Mouse (Mus musculus): ENCODE data around the gene Arl6ip1. TPM values are rescaled to one million over a fixed set of nuclear protein-coding genes. Genes with fewer than 3 reads are reported as not detected.

Arl6ip1 gene
- total and polyA plus RNA-seq, 3 experiments = 23.3 to 297 (median 169) TPM

- H3K9me3 ChIP-seq (replicated peaks) = no peaks in the 10 kb centered on the region
- H3K4me1 ChIP-seq (ENCODE audit: insufficient read depth, low read depth, low read length) = peaks cover 45% of the 10 kb centered on the region
- TF ChIP-seq GATA2 (IDR thresholded peaks at IDR 0.05; ENCODE audit: borderline replicate concordance, low read depth, low read length) (no peak), POLR2AphosphoS5 (IDR thresholded peaks at IDR 0.05; ENCODE audit: insufficient replicate concordance, low read depth, low read length) (no peak), GATA1 (IDR thresholded peaks at IDR 0.05; ENCODE audit: borderline replicate concordance, low read length) (no peak), TAL1 (conservative IDR thresholded peaks at IDR 0.05; ENCODE audit: low read depth, low read length) (no peak), CTCF (IDR thresholded peaks at IDR 0.05; ENCODE audit: low read depth, low read length) (no peak)
- peaks cover 53% of the 10 kb centered on the region for H3K36me3 ChIP-seq (replicated peaks)
- ATAC-seq (ENCODE audit: extremely low read depth, insufficient number of reproducible peaks, low FRiP score, poor library complexity, severe bottlenecking) (no peak), DNase-seq (ENCODE audit: low spot score) (no peak)
- no peaks in the 10 kb centered on the region for H3K27me3 ChIP-seq (ENCODE audit: insufficient read depth, low read length)
- no peak overlapping the region for H3K4me3 ChIP-seq (ENCODE audit: low read depth, low read length)
Observed at GRCm38 (mm10) chr7:118125736-118126135, 3.7 kb downstream of the Arl6ip1 start.

- no peak overlapping the region for H3K4me3 ChIP-seq (ENCODE audit: low read depth, low read length)
Observed at GRCm38 (mm10) chr7:118123512-118124411, 5.7 kb downstream of the Arl6ip1 start.

DNA sequence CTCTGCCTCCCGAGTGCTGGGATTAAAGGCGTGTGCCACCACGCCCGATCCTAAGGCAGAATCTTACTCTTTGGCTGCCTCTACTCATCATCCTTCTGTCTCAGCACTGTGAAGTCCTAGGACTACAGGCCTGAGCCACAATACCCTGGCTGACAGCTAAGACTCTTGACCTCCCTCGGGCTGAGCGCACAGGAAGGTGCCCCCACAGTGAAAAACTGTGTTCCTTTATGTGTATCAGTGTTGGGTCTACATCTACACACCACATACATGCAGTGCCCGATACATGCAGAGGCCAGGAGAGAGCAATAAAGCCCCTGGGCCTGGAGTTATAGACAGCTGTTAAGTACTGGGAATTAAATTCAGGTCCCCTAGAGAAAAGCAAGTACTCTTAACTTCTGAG lies 7.2 kb downstream of the Arl6ip1 start:
- DNase-seq (ENCODE audit: low spot score) (no peak), ATAC-seq (ENCODE audit: extremely low read depth, insufficient number of reproducible peaks, low FRiP score, poor library complexity, severe bottlenecking) (no peak)
- Histone ChIP-seq H3K4me3 (ENCODE audit: low read depth, low read length) (no peak overlapping the region), H3K27me3 (ENCODE audit: insufficient read depth, low read length) (no peaks in the 10 kb centered on the region), H3K9me3 (replicated peaks) (no peaks in the 10 kb centered on the region), H3K36me3 (replicated peaks) (peaks cover 73% of the 10 kb centered on the region), H3K4me1 (ENCODE audit: insufficient read depth, low read depth, low read length) (peaks cover 60% of the 10 kb centered on the region)
- TF ChIP-seq CTCF (IDR thresholded peaks at IDR 0.05; ENCODE audit: low read depth, low read length) (no peak), GATA2 (IDR thresholded peaks at IDR 0.05; ENCODE audit: borderline replicate concordance, low read depth, low read length) (no peak), POLR2AphosphoS5 (IDR thresholded peaks at IDR 0.05; ENCODE audit: insufficient replicate concordance, low read depth, low read length) (no peak), GATA1 (IDR thresholded peaks at IDR 0.05; ENCODE audit: borderline replicate concordance, low read length) (no peak)

More at GRCm38 (mm10) chr7:118123512-118124411, 5.7 kb downstream of the Arl6ip1 start:
- DNase-seq (ENCODE audit: low spot score) (no peak), ATAC-seq (ENCODE audit: extremely low read depth, insufficient number of reproducible peaks, low FRiP score, poor library complexity, severe bottlenecking) (no peak)
- TF ChIP-seq POLR2AphosphoS5 (IDR thresholded peaks at IDR 0.05; ENCODE audit: insufficient replicate concordance, low read depth, low read length) (no peak), GATA2 (IDR thresholded peaks at IDR 0.05; ENCODE audit: borderline replicate concordance, low read depth, low read length) (no peak), TAL1 (conservative IDR thresholded peaks at IDR 0.05; ENCODE audit: low read depth, low read length) (no peak), GATA1 (IDR thresholded peaks at IDR 0.05; ENCODE audit: borderline replicate concordance, low read length) (no peak), CTCF (IDR thresholded peaks at IDR 0.05; ENCODE audit: low read depth, low read length) (no peak)
- Histone ChIP-seq H3K27me3 (ENCODE audit: insufficient read depth, low read length) (no peaks in the 10 kb centered on the region), H3K36me3 (replicated peaks) (peaks cover 70% of the 10 kb centered on the region), H3K9me3 (replicated peaks) (no peaks in the 10 kb centered on the region), H3K4me1 (ENCODE audit: insufficient read depth, low read depth, low read length) (peaks cover 53% of the 10 kb centered on the region)

- Histone ChIP-seq H3K27me3 (ENCODE audit: insufficient read depth, low read length) (no peaks in the 10 kb centered on the region), H3K9me3 (replicated peaks) (no peaks in the 10 kb centered on the region), H3K36me3 (replicated peaks) (peaks cover 60% of the 10 kb centered on the region), H3K4me1 (ENCODE audit: insufficient read depth, low read depth, low read length) (peaks cover 56% of the 10 kb centered on the region), H3K4me3 (ENCODE audit: low read depth, low read length) (no peak overlapping the region)
- DNase-seq (ENCODE audit: low spot score) (no peak), ATAC-seq (ENCODE audit: extremely low read depth, insufficient number of reproducible peaks, low FRiP score, poor library complexity, severe bottlenecking) (no peak)
- TF ChIP-seq TAL1 (conservative IDR thresholded peaks at IDR 0.05; ENCODE audit: low read depth, low read length) (no peak), CTCF (IDR thresholded peaks at IDR 0.05; ENCODE audit: low read depth, low read length) (no peak), GATA2 (IDR thresholded peaks at IDR 0.05; ENCODE audit: borderline replicate concordance, low read depth, low read length) (no peak), POLR2AphosphoS5 (IDR thresholded peaks at IDR 0.05; ENCODE audit: insufficient replicate concordance, low read depth, low read length) (no peak), GATA1 (IDR thresholded peaks at IDR 0.05; ENCODE audit: borderline replicate concordance, low read length) (no peak)
Observed at GRCm38 (mm10) chr7:118120654-118121053, 8.8 kb downstream of the Arl6ip1 start.

DNA sequence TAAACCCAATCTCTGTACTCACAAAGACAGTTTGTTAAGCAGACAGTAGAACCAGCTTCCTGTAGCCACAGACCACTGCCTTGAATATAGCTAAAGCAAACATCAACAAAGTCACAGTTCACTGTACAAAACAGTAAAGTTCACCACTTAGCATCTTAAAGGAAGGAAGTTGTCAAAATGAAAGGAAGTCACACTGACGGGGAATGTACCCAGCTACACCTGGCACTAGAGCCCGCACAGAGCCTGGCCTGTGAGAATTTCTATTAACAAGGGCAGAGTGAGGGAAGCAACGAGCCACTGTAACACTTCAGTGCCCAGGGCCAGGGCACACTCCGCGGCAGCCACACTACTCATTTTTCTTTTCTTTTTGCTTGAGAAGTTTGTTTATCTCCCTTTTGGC lies 9.5 kb downstream of the Arl6ip1 start:
- peaks cover 64% of the 10 kb centered on the region for H3K36me3 ChIP-seq (replicated peaks)
- TF ChIP-seq POLR2AphosphoS5 (IDR thresholded peaks at IDR 0.05; ENCODE audit: insufficient replicate concordance, low read depth, low read length) = no peak
- TF ChIP-seq GATA1 (IDR thresholded peaks at IDR 0.05; ENCODE audit: borderline replicate concordance, low read length) = no peak
- no peak for TF ChIP-seq TAL1 (conservative IDR thresholded peaks at IDR 0.05; ENCODE audit: low read depth, low read length)
- no peak for TF ChIP-seq CTCF (IDR thresholded peaks at IDR 0.05; ENCODE audit: low read depth, low read length)
- TF ChIP-seq GATA2 (IDR thresholded peaks at IDR 0.05; ENCODE audit: borderline replicate concordance, low read depth, low read length) = no peak
- H3K4me1 ChIP-seq (ENCODE audit: insufficient read depth, low read depth, low read length) = peaks cover 56% of the 10 kb centered on the region
- no peak overlapping the region; the same call in 1 of the 2 replicates for H3K4me3 ChIP-seq (ENCODE audit: low read depth, low read length)
- DNase-seq (ENCODE audit: low spot score) (no peak), ATAC-seq (ENCODE audit: extremely low read depth, insufficient number of reproducible peaks, low FRiP score, poor library complexity, severe bottlenecking) (no peak)
- H3K27me3 ChIP-seq (ENCODE audit: insufficient read depth, low read length) = no peaks in the 10 kb centered on the region
- H3K9me3 ChIP-seq (replicated peaks) = no peaks in the 10 kb centered on the region

DNA sequence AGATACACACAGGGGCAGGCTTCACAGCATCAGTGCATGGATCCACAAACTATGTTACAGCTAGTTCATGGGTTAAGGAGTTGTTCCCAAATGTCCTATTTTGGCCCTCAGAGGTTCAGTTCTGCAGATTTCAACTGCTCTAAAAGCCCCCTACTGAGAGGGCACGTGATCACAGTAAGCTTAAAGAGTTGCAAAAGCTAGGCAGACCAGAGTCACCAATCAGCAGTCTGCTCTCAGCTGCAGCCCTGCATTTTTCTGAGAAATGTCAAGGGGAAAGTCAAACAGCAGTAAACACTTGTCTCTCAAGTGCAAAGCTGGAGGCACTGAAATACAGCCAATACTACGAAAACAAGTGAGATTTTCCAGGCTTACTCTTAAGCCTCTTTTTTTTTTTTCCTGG lies 10.3 kb downstream of the Arl6ip1 start:
- Histone ChIP-seq H3K36me3 (replicated peaks) (peaks cover 65% of the 10 kb centered on the region), H3K4me3 (ENCODE audit: low read depth, low read length) (no peak overlapping the region), H3K9me3 (replicated peaks) (no peaks in the 10 kb centered on the region), H3K4me1 (ENCODE audit: insufficient read depth, low read depth, low read length) (peaks cover 59% of the 10 kb centered on the region), H3K27me3 (ENCODE audit: insufficient read depth, low read length) (no peaks in the 10 kb centered on the region)
- TF ChIP-seq TAL1 (conservative IDR thresholded peaks at IDR 0.05; ENCODE audit: low read depth, low read length) (no peak), POLR2AphosphoS5 (IDR thresholded peaks at IDR 0.05; ENCODE audit: insufficient replicate concordance, low read depth, low read length) (no peak), GATA2 (IDR thresholded peaks at IDR 0.05; ENCODE audit: borderline replicate concordance, low read depth, low read length) (no peak), CTCF (IDR thresholded peaks at IDR 0.05; ENCODE audit: low read depth, low read length) (no peak), GATA1 (IDR thresholded peaks at IDR 0.05; ENCODE audit: borderline replicate concordance, low read length) (no peak)
- no peak for ATAC-seq (ENCODE audit: extremely low read depth, insufficient number of reproducible peaks, low FRiP score, poor library complexity, severe bottlenecking)
- DNase-seq (ENCODE audit: low spot score) = no peak

Data from G1E (cell line).